Mouse (Mus musculus) retina, adult 2 months (tissue): ENCODE results near the gene Pdx1.
A peak's percentile ranks its signal among the peaks of the same experiment; 100 is the strongest.

ENCODE experiments used
- DNase-seq: peaks from one replicate; pipeline ENCODE4 v3.0.0-alpha.2; 2012; ENCODE audit warnings: low read depth, low spot score

The Pdx1 gene

GRCm38 (mm10) chr5:147269926-147270672 lies at the start of gene Pdx1:
Gene Pdx1, plus strand, starts transcription at chr5:147269959.
- no peak for DNase-seq

GRCm38 (mm10) chr5:147227354-147228112 lies 42.2 kb upstream of the Pdx1 start:
- DNase-seq: peak; percentile 38

- DNase-seq: no peak
Observed at GRCm38 (mm10) chr5:147235406-147236309, 34.1 kb upstream of the Pdx1 start.

- DNase-seq: no peak
Observed at GRCm38 (mm10) chr5:147243908-147244307, 25.9 kb upstream of the Pdx1 start.

- DNase-seq: no peak
Observed at GRCm38 (mm10) chr5:147260189-147260588, 9.6 kb upstream of the Pdx1 start.

GRCm38 (mm10) chr5:147260778-147261177 lies 9.0 kb upstream of the Pdx1 start:
- no peak for DNase-seq

- no peak for DNase-seq
Observed at GRCm38 (mm10) chr5:147261899-147262541, 7.7 kb upstream of the Pdx1 start.

GRCm38 (mm10) chr5:147263945-147264344 lies 5.8 kb upstream of the Pdx1 start:
- no peak for DNase-seq

GRCm38 (mm10) chr5:147267434-147267833 lies 2.3 kb upstream of the Pdx1 start:
- no peak for DNase-seq

- no peak for DNase-seq
Observed at GRCm38 (mm10) chr5:147268728-147269127, 1.0 kb upstream of the Pdx1 start.

GRCm38 (mm10) chr5:147269371-147269770 lies 388 bp upstream of the Pdx1 start:
- DNase-seq: no peak

- no peak for DNase-seq
Observed at GRCm38 (mm10) chr5:147270673-147271655, 1.2 kb downstream of the Pdx1 start.

GRCm38 (mm10) chr5:147272046-147272807 lies 2.5 kb downstream of the Pdx1 start:
- DNase-seq: no peak

- no peak for DNase-seq
Observed at GRCm38 (mm10) chr5:147272808-147273345, 3.1 kb downstream of the Pdx1 start.

GRCm38 (mm10) chr5:147274174-147275141 lies 4.7 kb downstream of the Pdx1 start:
- DNase-seq: no peak

GRCm38 (mm10) chr5:147275761-147276160 lies 6.0 kb downstream of the Pdx1 start:
- DNase-seq: no peak

GRCm38 (mm10) chr5:147276701-147277546 lies 7.2 kb downstream of the Pdx1 start:
- DNase-seq: no peak
